Mouse (Mus musculus): ENCODE data around the gene Zfp174. TPM values are rescaled to one million over a fixed set of nuclear protein-coding genes. Genes with fewer than 3 reads are reported as not detected.
"Not testable (repeated sequence)": the region's sequence is repeated elsewhere in the genome, so short reads cannot be mapped to it uniquely, and the experiment has no call there.

The Zfp174 gene
- polyA plus RNA-seq (2012; fragmentation: generic; extraction: Trizol), result 0.18 TPM
- long read RNA-seq, experiment 1, result 0 reads
- long read RNA-seq, experiment 2, full-length matches to known transcripts, result 1 of 1 reads
- long read RNA-seq, experiment 2, partial matches to known transcripts, result 0 of 1 reads
- long read RNA-seq, experiment 2, other reads (novel, unspliced or antisense), result 0 of 1 reads

- Histone ChIP-seq H3K36me3 (ENCODE audit: control insufficient read depth, insufficient read depth) (no peaks in the 10 kb centered on the region), H3K4me3 (ENCODE audit: insufficient read depth, poor library complexity, severe bottlenecking) (peak within 1 kb of the TSS; percentile 42), H3ac (ENCODE audit: control insufficient read depth, insufficient read length, low read depth) (peak within 1 kb of the TSS; percentile 76), H3K79me2 (ENCODE audit: control insufficient read depth, insufficient read depth) (no peaks in the 10 kb centered on the region), H3K79me3 (ENCODE audit: low read depth) (no peaks in the 10 kb centered on the region), H3K27me3 (ENCODE audit: control insufficient read depth, insufficient read depth, insufficient read length) (no peaks in the 10 kb centered on the region)
- no peak for TF ChIP-seq CEBPB (IDR thresholded peaks at IDR 0.05; ENCODE audit: low read depth)
- no peak for TF ChIP-seq MYOG (IDR thresholded peaks at IDR 0.05; ENCODE audit: control insufficient read depth, extremely low read depth, insufficient read length)
- no peak for TF ChIP-seq USF1 (IDR thresholded peaks at IDR 0.05; ENCODE audit: low read depth)
- TF ChIP-seq CTCF (IDR thresholded peaks at IDR 0.05; ENCODE audit: control insufficient read depth, insufficient read depth, insufficient read length), result no peak
Observed at GRCm38 (mm10) chr16:3846711-3847518, at the start of gene Zfp174. Gene Zfp174, plus strand, starts transcription at chr16:3847268.

- no peaks in the 10 kb centered on the region for H3K36me3 ChIP-seq (ENCODE audit: control insufficient read depth, insufficient read depth)
- no peaks in the 10 kb centered on the region for H3K79me3 ChIP-seq (ENCODE audit: low read depth)
- no peaks in the 10 kb centered on the region for H3K27me3 ChIP-seq (ENCODE audit: control insufficient read depth, insufficient read depth, insufficient read length)
- no peak overlapping the region for H3ac ChIP-seq (ENCODE audit: control insufficient read depth, insufficient read length, low read depth)
- H3K4me3 ChIP-seq (ENCODE audit: insufficient read depth, poor library complexity, severe bottlenecking), result no peak overlapping the region
- H3K79me2 ChIP-seq (ENCODE audit: control insufficient read depth, insufficient read depth), result no peaks in the 10 kb centered on the region
- TF ChIP-seq CTCF (IDR thresholded peaks at IDR 0.05; ENCODE audit: control insufficient read depth, insufficient read depth, insufficient read length), result no peak
- TF ChIP-seq CEBPB (IDR thresholded peaks at IDR 0.05; ENCODE audit: low read depth), result no peak
- no peak for TF ChIP-seq MAX (IDR thresholded peaks at IDR 0.05)
- TF ChIP-seq MYOD1 (IDR thresholded peaks at IDR 0.05; ENCODE audit: control insufficient read depth, insufficient read length, low read depth), result no peak
- TF ChIP-seq MYOG (IDR thresholded peaks at IDR 0.05; ENCODE audit: control insufficient read depth, extremely low read depth, insufficient read length), result no peak
- no peak for TF ChIP-seq FOSL1 (IDR thresholded peaks at IDR 0.05; ENCODE audit: insufficient read depth, low read length, poor library complexity, severe bottlenecking)
Observed at GRCm38 (mm10) chr16:3808176-3808575, 38.9 kb upstream of the Zfp174 start.

- H3K36me3 ChIP-seq (ENCODE audit: control insufficient read depth, insufficient read depth); H3K79me3 ChIP-seq (ENCODE audit: low read depth); H3K79me2 ChIP-seq (ENCODE audit: control insufficient read depth, insufficient read depth); H3K27me3 ChIP-seq (ENCODE audit: control insufficient read depth, insufficient read depth, insufficient read length); H3K4me3 ChIP-seq (ENCODE audit: insufficient read depth, poor library complexity, severe bottlenecking); H3ac ChIP-seq (ENCODE audit: control insufficient read depth, insufficient read length, low read depth): not testable (repeated sequence)
Observed at GRCm38 (mm10) chr16:3814667-3815066, 32.4 kb upstream of the Zfp174 start.

- no peaks in the 10 kb centered on the region for H3K79me2 ChIP-seq (ENCODE audit: control insufficient read depth, insufficient read depth)
- H3ac ChIP-seq (ENCODE audit: control insufficient read depth, insufficient read length, low read depth), result no peak overlapping the region
- H3K4me3 ChIP-seq (ENCODE audit: insufficient read depth, poor library complexity, severe bottlenecking), result no peak overlapping the region
- no peaks in the 10 kb centered on the region for H3K79me3 ChIP-seq (ENCODE audit: low read depth)
- no peaks in the 10 kb centered on the region for H3K36me3 ChIP-seq (ENCODE audit: control insufficient read depth, insufficient read depth)
- peak; percentile 60 for TF ChIP-seq MAX (IDR thresholded peaks at IDR 0.05)
- peak; percentile 8 for TF ChIP-seq MYOD1 (IDR thresholded peaks at IDR 0.05; ENCODE audit: control insufficient read depth, insufficient read length, low read depth)
- peak; percentile 10 for TF ChIP-seq FOSL1 (IDR thresholded peaks at IDR 0.05; ENCODE audit: insufficient read depth, low read length, poor library complexity, severe bottlenecking)
- TF ChIP-seq USF1 (IDR thresholded peaks at IDR 0.05; ENCODE audit: low read depth), result no peak
- no peaks in the 10 kb centered on the region for H3K27me3 ChIP-seq (ENCODE audit: control insufficient read depth, insufficient read depth, insufficient read length)
Observed at GRCm38 (mm10) chr16:3820202-3820601, 26.9 kb upstream of the Zfp174 start.

- Histone ChIP-seq H3K36me3 (ENCODE audit: control insufficient read depth, insufficient read depth) (no peaks in the 10 kb centered on the region), H3ac (ENCODE audit: control insufficient read depth, insufficient read length, low read depth) (no peak overlapping the region), H3K4me3 (ENCODE audit: insufficient read depth, poor library complexity, severe bottlenecking) (no peak overlapping the region), H3K79me3 (ENCODE audit: low read depth) (no peaks in the 10 kb centered on the region), H3K79me2 (ENCODE audit: control insufficient read depth, insufficient read depth) (no peaks in the 10 kb centered on the region), H3K27me3 (ENCODE audit: control insufficient read depth, insufficient read depth, insufficient read length) (no peaks in the 10 kb centered on the region)
- TF ChIP-seq MYOD1 (IDR thresholded peaks at IDR 0.05; ENCODE audit: control insufficient read depth, insufficient read length, low read depth), result peak; percentile 31
- no peak for TF ChIP-seq FOSL1 (IDR thresholded peaks at IDR 0.05; ENCODE audit: insufficient read depth, low read length, poor library complexity, severe bottlenecking)
Observed at GRCm38 (mm10) chr16:3828021-3828420, 19.0 kb upstream of the Zfp174 start.

- Histone ChIP-seq H3K4me3 (ENCODE audit: insufficient read depth, poor library complexity, severe bottlenecking) (no peak overlapping the region), H3K79me3 (ENCODE audit: low read depth) (no peaks in the 10 kb centered on the region), H3ac (ENCODE audit: control insufficient read depth, insufficient read length, low read depth) (no peak overlapping the region), H3K27me3 (ENCODE audit: control insufficient read depth, insufficient read depth, insufficient read length) (no peaks in the 10 kb centered on the region), H3K79me2 (ENCODE audit: control insufficient read depth, insufficient read depth) (no peaks in the 10 kb centered on the region), H3K36me3 (ENCODE audit: control insufficient read depth, insufficient read depth) (no peaks in the 10 kb centered on the region)
- no peak for TF ChIP-seq FOSL1 (IDR thresholded peaks at IDR 0.05; ENCODE audit: insufficient read depth, low read length, poor library complexity, severe bottlenecking)
- no peak for TF ChIP-seq MAX (IDR thresholded peaks at IDR 0.05)
- no peak for TF ChIP-seq MYOD1 (IDR thresholded peaks at IDR 0.05; ENCODE audit: control insufficient read depth, insufficient read length, low read depth)
- no peak for TF ChIP-seq MYOG (IDR thresholded peaks at IDR 0.05; ENCODE audit: control insufficient read depth, extremely low read depth, insufficient read length)
- TF ChIP-seq USF1 (IDR thresholded peaks at IDR 0.05; ENCODE audit: low read depth), result no peak
- TF ChIP-seq CEBPB (IDR thresholded peaks at IDR 0.05; ENCODE audit: low read depth), result no peak
- no peak for TF ChIP-seq CTCF (IDR thresholded peaks at IDR 0.05; ENCODE audit: control insufficient read depth, insufficient read depth, insufficient read length)
Observed at GRCm38 (mm10) chr16:3829727-3830126, 17.3 kb upstream of the Zfp174 start.

Data from C2C12 (cell line).